Mouse (Mus musculus) limb, embryonic 14.5 days (tissue): ENCODE results near the gene Gapvd1. TPM values are rescaled to one million over a fixed set of nuclear protein-coding genes. Genes with fewer than 3 reads are reported as not detected.

Experiments used
- ATAC-seq: fragments of 200-750 bp; cut with Nextera tagmentation; 2 replicates; pipeline ENCODE4 v1.8.0; 2017; ENCODE audit warnings: low read depth, moderate number of reproducible peaks, moderate TSS enrichment; ENCODE audit not compliant: low FRiP score
- DNase-seq: peaks from one replicate; pipeline ENCODE4 v3.0.0-alpha.2; 2015; ENCODE audit warnings: low spot score
- H3K27ac ChIP-seq: fragments of 300-500 bp; sonication (generic); replicated peaks from 2 replicates; pipeline ENCODE4 v1.5.1; 2014; ENCODE audit warnings: low read depth, mild to moderate bottlenecking, low read length, moderate library complexity, mixed read lengths
- H3K27me3 ChIP-seq: fragments of 300-500 bp; sonication (generic); 2 replicates; pipeline ENCODE4 v1.6.1; 2014; ENCODE audit warnings: low read length, mixed read lengths; ENCODE audit not compliant: control insufficient read depth, insufficient read depth
- H3K36me3 ChIP-seq: fragments of 300-500 bp; sonication (generic); 2 replicates; pipeline ENCODE4 v1.6.1; 2014; ENCODE audit warnings: mild to moderate bottlenecking, low read length, moderate library complexity, mixed read lengths; ENCODE audit not compliant: control insufficient read depth, insufficient read depth
- H3K4me1 ChIP-seq: fragments of 300-500 bp; sonication (generic); 2 replicates; pipeline ENCODE4 v1.6.1; 2014; ENCODE audit warnings: antibody characterized with exemption, low read length, mixed read lengths; ENCODE audit not compliant: control insufficient read depth, insufficient read depth
- H3K4me2 ChIP-seq: fragments of 300-500 bp; sonication (generic); replicated peaks from 2 replicates; pipeline ENCODE4 v1.6.1; 2014; ENCODE audit warnings: low read depth, mild to moderate bottlenecking, low read length, moderate library complexity; ENCODE audit not compliant: severe bottlenecking
- H3K4me3 ChIP-seq: fragments of 300-500 bp; sonication (generic); replicated peaks from 2 replicates; pipeline ENCODE4 v1.5.1; 2014; ENCODE audit warnings: low read length
- H3K9ac ChIP-seq: fragments of 300-500 bp; sonication (generic); 2 replicates; pipeline ENCODE4 v1.6.1; 2014; ENCODE audit warnings: mild to moderate bottlenecking, low read depth, low read length, moderate library complexity; ENCODE audit not compliant: severe bottlenecking
- H3K9me3 ChIP-seq: fragments of 300-500 bp; sonication (generic); 2 replicates; pipeline ENCODE4 v1.6.1; 2016; ENCODE audit warnings: low read length; ENCODE audit not compliant: control insufficient read depth
- POLR2A ChIP-seq: fragments of 200-500 bp; IDR thresholded peaks from 2 replicates; pipeline ENCODE4 v1.8.0; 2012; ENCODE audit warnings: inconsistent platforms, mild to moderate bottlenecking, moderate library complexity, borderline replicate concordance; ENCODE audit not compliant: insufficient read depth, insufficient read length; ENCODE audit errors: extremely low read depth
- WGBS: fragments of 180-500 bp; shearing (Covaris S2); extraction: QIAGEN DNeasy Blood & Tissue Kit; methylation state at CpG from one replicate; pipeline ENCODE4 v1.1.7; 2014; 5-methylcytosine and 5-hydroxymethylcytosine counted together
- polyA plus RNA-seq, 2 experiments: library from polyadenylated mRNA; depleted of rRNA in 1 of 2; stranded (reverse) in 1 of 2; unstranded in 1 of 2; fragments of >200 nt; fragmentation: Nextera tagmentation in 1 of 2; extraction: Ambion mirVana in 1 of 2; gene quantifications; 2 replicates each; pipeline versions ENCODE4 v1.2.1 to v1.2.3; 2012 to 2014

The Gapvd1 gene
- polyA plus RNA-seq, 2 experiments = 41.4 to 84.2 TPM

DNA sequence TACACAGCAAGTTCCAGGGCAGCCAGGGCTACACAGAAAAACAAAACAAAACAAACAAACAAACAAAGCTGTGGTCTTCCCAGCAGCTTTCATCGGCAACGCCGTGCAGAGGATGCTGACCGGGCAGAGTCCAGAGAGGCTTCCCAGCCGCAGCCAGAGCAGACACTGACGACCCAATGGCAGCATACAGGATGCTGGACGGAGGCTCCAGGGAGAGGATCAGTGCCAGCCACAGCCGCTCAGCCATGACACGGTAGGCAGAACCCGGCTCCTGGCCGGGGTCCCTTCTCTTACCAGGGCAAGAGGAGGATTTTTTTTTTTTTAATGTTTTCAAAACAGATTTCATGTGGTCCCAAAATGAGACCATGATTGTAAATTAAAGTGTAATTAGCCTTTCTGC is 107.6 kb downstream of the Gapvd1 start:
- Histone ChIP-seq H3K4me2 (no peak overlapping the region), H3K4me3 (no peak overlapping the region), H3K36me3 (no peaks in the 10 kb centered on the region), H3K27me3 (no peaks in the 10 kb centered on the region), H3K27ac (no peak overlapping the region), H3K9me3 (no peaks in the 10 kb centered on the region), H3K9ac (no peak overlapping the region), H3K4me1 (peaks cover 2% of the 10 kb centered on the region; the same call in 1 of the 2 replicates)
- no peak for ATAC-seq
- TF ChIP-seq POLR2A = no peak
- 70% methylated on average over 11 of the region's 11 CpGs for WGBS
- no peak for DNase-seq

DNA sequence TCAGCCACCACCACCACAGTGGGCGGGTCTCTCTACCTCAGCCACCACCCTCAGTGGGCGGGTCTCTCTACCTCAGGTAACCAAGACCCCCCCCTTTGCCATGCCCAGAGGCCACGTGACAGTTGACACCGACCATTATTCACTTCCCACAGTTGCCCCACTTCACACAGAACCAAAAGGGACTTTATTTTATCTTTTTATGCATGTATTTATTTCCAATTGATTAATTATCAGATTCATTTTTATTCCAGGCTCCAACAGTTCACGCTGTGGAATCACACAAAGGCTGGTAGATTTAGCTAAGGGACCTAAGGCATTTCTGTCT is 108.5 kb downstream of the Gapvd1 start:
- no peak overlapping the region for H3K9ac ChIP-seq
- DNase-seq (no peak), ATAC-seq (no peak)
- peak overlapping the region; percentile 64 for H3K4me2 ChIP-seq
- H3K4me1 ChIP-seq = peaks cover 2% of the 10 kb centered on the region; the same call in 1 of the 2 replicates
- no peak for TF ChIP-seq POLR2A
- H3K36me3 ChIP-seq = no peaks in the 10 kb centered on the region
- H3K4me3 ChIP-seq = peak overlapping the region; percentile 36; the same call in 1 of the 2 replicates
- H3K27ac ChIP-seq = no peak overlapping the region
- no peaks in the 10 kb centered on the region for H3K9me3 ChIP-seq
- WGBS = 8% methylated on average over 5 of the region's 5 CpGs
- no peaks in the 10 kb centered on the region for H3K27me3 ChIP-seq

DNA sequence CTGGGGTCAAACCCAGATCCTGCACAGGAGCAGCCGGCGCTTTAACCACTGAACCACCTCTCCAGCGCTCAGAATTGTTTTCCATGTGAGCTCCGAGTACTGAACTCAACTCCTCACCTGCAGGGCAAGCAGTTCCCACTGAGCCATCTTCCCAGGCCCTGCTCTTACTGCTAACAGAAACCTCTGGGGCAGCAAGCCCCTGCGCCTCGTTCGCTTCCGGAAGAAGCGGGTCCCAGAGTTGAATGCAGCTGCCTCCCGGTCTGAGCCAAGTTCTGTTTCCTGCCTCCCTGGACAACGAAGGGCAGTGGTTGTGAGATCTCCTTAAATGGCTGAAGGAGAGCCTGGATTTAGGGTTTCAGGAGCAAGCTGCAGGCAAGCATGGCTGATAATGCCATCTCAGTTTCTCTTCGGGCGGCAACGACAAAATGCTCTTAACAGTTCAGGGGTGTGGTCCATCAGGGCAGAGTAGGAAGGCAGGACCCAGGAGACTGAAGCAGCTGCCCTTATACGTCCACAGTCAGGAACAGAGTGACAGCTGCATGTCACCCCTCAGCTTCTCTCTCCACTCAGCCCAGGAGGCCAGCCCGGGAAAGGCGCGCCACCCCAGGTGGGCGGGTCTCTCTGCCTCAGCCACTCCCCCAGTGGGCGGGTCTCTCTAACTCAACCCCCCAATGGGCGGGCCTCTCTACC is 109.0 kb downstream of the Gapvd1 start:
- H3K27ac ChIP-seq = no peak overlapping the region
- peak; percentile 78 for ATAC-seq
- peak; percentile 69 for DNase-seq

DNA sequence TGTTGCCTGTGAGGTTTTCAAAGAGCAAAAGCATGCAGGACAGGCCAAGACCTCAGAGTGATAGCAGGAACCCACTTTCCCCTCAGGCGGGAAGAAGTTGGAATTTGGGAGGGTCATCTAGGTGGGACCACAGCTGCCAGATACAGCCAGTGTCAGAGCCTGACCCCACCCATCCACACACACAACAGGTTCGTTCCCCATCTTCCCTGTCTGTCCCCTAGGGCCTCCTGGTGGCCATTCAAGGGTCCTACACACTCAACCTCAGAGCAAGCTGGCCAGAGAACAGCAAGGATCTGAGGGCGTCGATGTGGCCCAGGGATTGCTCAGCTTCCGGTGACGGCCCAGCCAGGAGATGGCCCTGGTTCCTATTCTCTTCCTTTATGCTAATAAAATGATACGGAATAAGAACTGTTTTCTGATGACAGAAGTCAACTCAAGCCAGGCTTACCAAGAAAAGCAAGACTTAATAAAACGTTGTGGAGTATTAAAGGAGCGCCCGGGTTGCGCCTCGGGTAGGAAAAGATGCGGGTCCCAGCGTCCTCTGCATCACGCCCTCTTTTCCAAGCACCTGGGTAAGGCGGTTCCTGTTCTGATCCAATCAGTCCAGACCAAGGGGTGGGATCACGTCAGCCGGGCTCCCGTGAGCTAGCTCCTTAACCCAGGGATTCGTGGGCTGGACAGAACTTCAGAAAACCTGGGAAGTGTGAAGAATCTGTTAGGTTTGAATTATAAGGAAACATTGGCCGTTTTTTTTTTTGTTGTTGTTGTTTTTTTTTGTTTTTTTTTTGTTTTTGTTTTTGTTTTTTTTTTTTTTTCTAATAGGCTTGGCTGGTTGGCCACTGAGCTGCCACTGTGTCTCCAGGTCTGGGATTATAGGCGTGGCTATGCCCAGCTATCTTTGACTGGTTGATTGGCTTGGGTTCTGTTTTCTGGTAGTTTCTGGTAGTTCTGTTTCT is 110.2 kb downstream of the Gapvd1 start:
- Histone ChIP-seq H3K27ac (no peak overlapping the region), H3K4me3 (no peak overlapping the region), H3K4me2 (no peak overlapping the region), H3K27me3 (no peaks in the 10 kb centered on the region), H3K36me3 (no peaks in the 10 kb centered on the region), H3K9ac (no peak overlapping the region), H3K9me3 (no peaks in the 10 kb centered on the region), H3K4me1 (peaks cover 2% of the 10 kb centered on the region; the same call in 1 of the 2 replicates)
- ATAC-seq (no peak), DNase-seq (no peak)
- 41% methylated on average over 22 of the region's 22 CpGs for WGBS
- no peak for TF ChIP-seq POLR2A

More for the DNA sequence above, 109.0 kb downstream of the Gapvd1 start:
- H3K4me3 ChIP-seq = peak overlapping the region; percentile 36
- TF ChIP-seq POLR2A = no peak
- peaks cover 2% of the 10 kb centered on the region; the same call in 1 of the 2 replicates for H3K4me1 ChIP-seq
- no peaks in the 10 kb centered on the region for H3K27me3 ChIP-seq
- 16% methylated on average over 21 of the region's 21 CpGs for WGBS
- H3K9me3 ChIP-seq = no peaks in the 10 kb centered on the region
- peak overlapping the region; percentile 64 for H3K4me2 ChIP-seq
- no peaks in the 10 kb centered on the region for H3K36me3 ChIP-seq
- H3K9ac ChIP-seq = peak overlapping the region; percentile 45

DNA sequence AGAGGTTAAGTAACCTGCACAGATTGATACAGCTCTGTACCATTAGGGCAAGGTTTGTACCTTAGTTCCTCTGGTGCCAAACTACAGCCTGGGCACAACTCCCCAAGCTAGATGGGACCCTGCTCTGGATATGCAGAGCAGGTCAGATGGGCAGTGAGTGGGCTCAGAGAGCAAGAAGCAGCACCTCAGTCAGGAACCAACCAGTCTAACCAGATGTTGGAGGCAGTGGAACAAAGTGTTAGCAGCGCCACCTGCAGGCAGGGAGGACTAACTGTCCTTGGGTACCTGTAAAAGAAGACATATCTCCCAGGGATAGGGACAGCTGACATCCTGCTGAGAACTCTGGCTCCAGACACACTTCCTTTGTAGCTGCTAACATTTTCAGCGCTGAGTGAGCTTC is 112.7 kb downstream of the Gapvd1 start:
- H3K4me3 ChIP-seq = no peak overlapping the region
- no peaks in the 10 kb centered on the region for H3K9me3 ChIP-seq
- WGBS = 29% methylated on average over 2 of the region's 2 CpGs
- no peak overlapping the region for H3K4me2 ChIP-seq
- no peaks in the 10 kb centered on the region for H3K27me3 ChIP-seq
- no peak for ATAC-seq
- no peak overlapping the region for H3K27ac ChIP-seq
- no peak overlapping the region for H3K9ac ChIP-seq
- H3K4me1 ChIP-seq = peaks cover 2% of the 10 kb centered on the region; the same call in 1 of the 2 replicates
- no peak for DNase-seq
- no peaks in the 10 kb centered on the region for H3K36me3 ChIP-seq
- TF ChIP-seq POLR2A = no peak
